Mouse (Mus musculus) T-helper 2 cell (primary cell): ENCODE data around the gene Cox18.
"Not testable (repeated sequence)": the region's sequence is repeated elsewhere in the genome, so short reads cannot be mapped to it uniquely, and the experiment has no call there.

Experiments used
- in situ Hi-C: fragments of 300-600 bp; cut with MboI, MseI; formaldehyde crosslinking; loops from one replicate; pipeline ENCODE4 v1.15.1; 2025; ENCODE audit warnings: high pct_unique_total_duplicates

Cox18 gene

GRCm38 (mm10) chr5:90223534-90224381, at the start of gene Cox18:
Cox18 (minus strand) TSS chr5:90224001.
- in situ Hi-C loops = loop anchor here (10.0 kb wide), 1 partner anchor 141 kb away; the partner anchor contains the start of genes Ankrd17 and Gm9958

GRCm38 (mm10) chr5:90262230-90262629, 38.4 kb upstream of the Cox18 start:
- in situ Hi-C loops = not testable (repeated sequence)

GRCm38 (mm10) chr5:90257023-90257422, 33.2 kb upstream of the Cox18 start:
- in situ Hi-C loops = no loop called here

- in situ Hi-C loops = no loop called here
These were observed 23.7 kb upstream of the Cox18 start for GRCm38 (mm10) chr5:90247503-90247902.

GRCm38 (mm10) chr5:90246987-90247386, 23.2 kb upstream of the Cox18 start:
- in situ Hi-C loops = no loop called here

GRCm38 (mm10) chr5:90246567-90246966, 22.8 kb upstream of the Cox18 start:
- in situ Hi-C loops = no loop called here

GRCm38 (mm10) chr5:90245416-90245815, 21.6 kb upstream of the Cox18 start:
- in situ Hi-C loops = no loop called here

GRCm38 (mm10) chr5:90235217-90235616, 11.4 kb upstream of the Cox18 start:
- in situ Hi-C loops = loop anchor here (10.0 kb wide), 1 partner anchor 710 kb away; no protein-coding TSS in a partner anchor

- in situ Hi-C loops = loop anchor here (10.0 kb wide), 1 partner anchor 711 kb away; no protein-coding TSS in a partner anchor
These were observed 9.5 kb upstream of the Cox18 start for GRCm38 (mm10) chr5:90233305-90233704.

GRCm38 (mm10) chr5:90229760-90230159, 6.0 kb upstream of the Cox18 start:
- in situ Hi-C loops = loop anchor here (10.0 kb wide), 2 partner anchors 135 to 715 kb away; partner anchors contain the start of genes Ankrd17 and Gm9958

- in situ Hi-C loops = loop anchor here (10.0 kb wide), 1 partner anchor 138 kb away; the partner anchor contains the start of genes Ankrd17 and Gm9958
These were observed 2.9 kb upstream of the Cox18 start for GRCm38 (mm10) chr5:90226696-90227095.

GRCm38 (mm10) chr5:90224730-90225129, 929 bp upstream of the Cox18 start:
- in situ Hi-C loops = loop anchor here (10.0 kb wide), 1 partner anchor 140 kb away; the partner anchor contains the start of genes Ankrd17 and Gm9958

- in situ Hi-C loops = loop anchor here (10.0 kb wide), 1 partner anchor 142 kb away; the partner anchor contains the start of genes Ankrd17 and Gm9958
These were observed 864 bp downstream of the Cox18 start for GRCm38 (mm10) chr5:90222937-90223336.

- in situ Hi-C loops = no loop called here
These were observed 6.0 kb downstream of the Cox18 start for GRCm38 (mm10) chr5:90217791-90218190.

- in situ Hi-C loops = no loop called here
These were observed 6.6 kb downstream of the Cox18 start for GRCm38 (mm10) chr5:90217226-90217625.

- in situ Hi-C loops = no loop called here
These were observed 10.4 kb downstream of the Cox18 start for GRCm38 (mm10) chr5:90213356-90213755.

- in situ Hi-C loops = loop anchor here (10.0 kb wide), 1 partner anchor 292 kb away; the partner anchor contains the start of gene Afp
These were observed 20.6 kb downstream of the Cox18 start for GRCm38 (mm10) chr5:90203168-90203567.

GRCm38 (mm10) chr5:90202447-90203117, 21.2 kb downstream of the Cox18 start:
- in situ Hi-C loops = loop anchor here (10.0 kb wide), 1 partner anchor 292 kb away; the partner anchor contains the start of gene Afp

GRCm38 (mm10) chr5:90199922-90200632, 23.7 kb downstream of the Cox18 start:
- in situ Hi-C loops = loop anchor here (10.0 kb wide), 3 partner anchors 295 to 455 kb away; partner anchors contain the start of gene Afp

GRCm38 (mm10) chr5:90194831-90195230, 29.0 kb downstream of the Cox18 start:
- in situ Hi-C loops = loop anchor here (10.0 kb wide), 2 partner anchors 350 to 460 kb away; no protein-coding TSS in a partner anchor

GRCm38 (mm10) chr5:90182782-90183181, 41.0 kb downstream of the Cox18 start:
- in situ Hi-C loops = no loop called here
